Mouse (Mus musculus) bone marrow, adult 2 months (tissue): ENCODE measurements around the gene Ddx10. TPM values are rescaled to one million over a fixed set of nuclear protein-coding genes. Genes with fewer than 3 reads are reported as not detected.
"Not testable (repeated sequence)": the region's sequence is repeated elsewhere in the genome, so short reads cannot be mapped to it uniquely, and the experiment has no call there.

Experiments used
- H3K27ac ChIP-seq: fragments of 200-500 bp; 2 replicates; pipeline ENCODE4 v1.5.1; 2012; ENCODE audit warnings: low read depth, mild to moderate bottlenecking, control low read depth, inconsistent platforms, low read length; ENCODE audit not compliant: control insufficient read depth, poor library complexity, insufficient read depth
- H3K4me1 ChIP-seq: fragments of 200-500 bp; 2 replicates; pipeline ENCODE4 v1.6.1; 2011; ENCODE audit warnings: low read length; ENCODE audit not compliant: control insufficient read depth, insufficient read depth
- H3K4me3 ChIP-seq: fragments of 200-500 bp; replicated peaks from 2 replicates; pipeline ENCODE3; 2011; ENCODE audit warnings: mild to moderate bottlenecking, low read depth, low read length, control low read depth; ENCODE audit not compliant: control insufficient read depth
- CTCF ChIP-seq: fragments of 200-500 bp; IDR thresholded peaks from 2 replicates; pipeline ENCODE4 v1.5.1; 2011; ENCODE audit warnings: low read length, control low read depth; ENCODE audit not compliant: control insufficient read depth, insufficient read depth
- POLR2A ChIP-seq: fragments of 200-500 bp; IDR thresholded peaks from 2 replicates; pipeline ENCODE4 v1.6.1; 2011; ENCODE audit warnings: low read depth, mild to moderate bottlenecking, control low read depth, low read length, borderline replicate concordance; ENCODE audit not compliant: control insufficient read depth
- WGBS: fragments of 180-500 bp; shearing (Covaris S2); methylation state at CpG from one replicate; pipeline ENCODE4 v1.1.7; 2018; 5-methylcytosine and 5-hydroxymethylcytosine counted together
- polyA plus RNA-seq: library from polyadenylated mRNA; stranded (reverse); fragments of >200 nt; gene quantifications from 2 replicates; pipeline ENCODE4 v1.2.4, GENCODE M21; 2011; ENCODE audit warnings: low replicate concordance; ENCODE audit not compliant: missing spikeins, insufficient read depth, insufficient read length

The Ddx10 gene
- polyA plus RNA-seq, 1 experiment: 11.2 TPM

- no peak overlapping the region for H3K27ac ChIP-seq
- H3K4me3 ChIP-seq: no peak overlapping the region
- H3K4me1 ChIP-seq: no peaks in the 10 kb centered on the region
- WGBS: 75% methylated on average over 4 of the region's 4 CpGs
- TF ChIP-seq POLR2A (no peak), CTCF (no peak)
These were observed 8.9 kb upstream of the Ddx10 start for GRCm38 (mm10) chr9:53256690-53257305.

GRCm38 (mm10) chr9:53254368-53254767 is 6.5 kb upstream of the Ddx10 start:
- 3% methylated on average over 4 of the region's 4 CpGs for WGBS
- peak; percentile 51 for TF ChIP-seq CTCF
- TF ChIP-seq POLR2A: no peak
- Histone ChIP-seq H3K4me3 (no peak overlapping the region), H3K27ac (no peak overlapping the region), H3K4me1 (no peaks in the 10 kb centered on the region)

- H3K4me3 ChIP-seq: peak overlapping the region; percentile 71
- 1% methylated on average over 23 of the region's 23 CpGs for WGBS
- H3K27ac ChIP-seq: no peak overlapping the region
These were observed 337 bp downstream of the Ddx10 start for GRCm38 (mm10) chr9:53247516-53247915.

GRCm38 (mm10) chr9:53218181-53218580 is 29.7 kb downstream of the Ddx10 start:
- Histone ChIP-seq H3K4me3 (no peak overlapping the region), H3K27ac (no peak overlapping the region), H3K4me1 (no peaks in the 10 kb centered on the region)
- no peak for TF ChIP-seq POLR2A
- no peak for TF ChIP-seq CTCF
- WGBS: 80% methylated on average over 2 of the region's 2 CpGs

More at GRCm38 (mm10) chr9:53247516-53247915, 337 bp downstream of the Ddx10 start:
- TF ChIP-seq POLR2A: no peak
- TF ChIP-seq CTCF: no peak
- peaks cover 1% of the 10 kb centered on the region; the same call in 1 of the 2 replicates for H3K4me1 ChIP-seq

- TF ChIP-seq CTCF: no peak
- no peak for TF ChIP-seq POLR2A
- H3K27ac ChIP-seq: no peak overlapping the region
- no peaks in the 10 kb centered on the region for H3K4me1 ChIP-seq
- WGBS: 81% methylated on average over 4 of the region's 4 CpGs
- H3K4me3 ChIP-seq: no peak overlapping the region
These were observed 39.6 kb downstream of the Ddx10 start for GRCm38 (mm10) chr9:53208283-53208682.

- H3K4me3 ChIP-seq: no peak overlapping the region
- no peaks in the 10 kb centered on the region for H3K4me1 ChIP-seq
- WGBS: 56% methylated on average over 2 of the region's 2 CpGs
- TF ChIP-seq POLR2A (no peak), CTCF (no peak)
- no peak overlapping the region for H3K27ac ChIP-seq
These were observed 73.3 kb downstream of the Ddx10 start for GRCm38 (mm10) chr9:53174590-53174989.

- TF ChIP-seq CTCF: no peak
- no peak for TF ChIP-seq POLR2A
- 74% methylated on average over 2 of the region's 2 CpGs for WGBS
- no peak overlapping the region for H3K27ac ChIP-seq
- H3K4me1 ChIP-seq: no peaks in the 10 kb centered on the region
- no peak overlapping the region for H3K4me3 ChIP-seq
These were observed 74.6 kb downstream of the Ddx10 start for GRCm38 (mm10) chr9:53173258-53173657.

- no peak overlapping the region for H3K27ac ChIP-seq
- TF ChIP-seq POLR2A (no peak), CTCF (no peak)
- no peaks in the 10 kb centered on the region for H3K4me1 ChIP-seq
- 49% methylated on average over 4 of the region's 4 CpGs for WGBS
- no peak overlapping the region for H3K4me3 ChIP-seq
These were observed 103.6 kb downstream of the Ddx10 start for GRCm38 (mm10) chr9:53144266-53144665.

- Histone ChIP-seq H3K27ac (no peak overlapping the region), H3K4me1 (no peaks in the 10 kb centered on the region), H3K4me3 (no peak overlapping the region)
- TF ChIP-seq CTCF (no peak), POLR2A (no peak)
- WGBS: 83% methylated on average over 2 of the region's 2 CpGs
These were observed 104.3 kb downstream of the Ddx10 start for GRCm38 (mm10) chr9:53143508-53143907.

- WGBS: 65% methylated on average over 1 of the region's 1 CpGs
- H3K27ac ChIP-seq, H3K4me1 ChIP-seq, H3K4me3 ChIP-seq: not testable (repeated sequence)
These were observed 105.4 kb downstream of the Ddx10 start for GRCm38 (mm10) chr9:53142424-53142823.
